Mouse (Mus musculus) layer of hippocampus, adult 2 months (tissue): Measurements from ENCODE around the gene Cacng2. TPM values are rescaled to one million over a fixed set of nuclear protein-coding genes. Genes with fewer than 3 reads are reported as not detected.
"Not testable (repeated sequence)": the region's sequence is repeated elsewhere in the genome, so short reads cannot be mapped to it uniquely, and the experiment has no call there.

Experiments
- DNase-seq, 2 experiments: peaks; one replicate each; pipeline ENCODE4 v3.0.0; 2022; ENCODE audit warnings: low spot score in 2 of 2
- H3K27ac ChIP-seq: fragments of 200-600 bp; 2 replicates; pipeline ENCODE4 v1.8.1; 2022
- H3K4me3 ChIP-seq: fragments of 200-600 bp; 2 replicates; pipeline ENCODE4 v1.8.1; 2022; ENCODE audit warnings: mild to moderate bottlenecking
- CTCF ChIP-seq: fragments of 200-600 bp; conservative IDR thresholded peaks from 2 replicates; pipeline ENCODE4 v1.8.1; 2022; ENCODE audit warnings: antibody characterized with exemption, mild to moderate bottlenecking, moderate library complexity
- total RNA-seq, 2 experiments: library from RNA; stranded (reverse); gene quantifications; 2 replicates each; pipeline ENCODE4 v1.2.3; 2021

Cacng2 gene
- total RNA-seq, 2 experiments from 2014 or later = 36.0 to 36.8 TPM

DNA sequence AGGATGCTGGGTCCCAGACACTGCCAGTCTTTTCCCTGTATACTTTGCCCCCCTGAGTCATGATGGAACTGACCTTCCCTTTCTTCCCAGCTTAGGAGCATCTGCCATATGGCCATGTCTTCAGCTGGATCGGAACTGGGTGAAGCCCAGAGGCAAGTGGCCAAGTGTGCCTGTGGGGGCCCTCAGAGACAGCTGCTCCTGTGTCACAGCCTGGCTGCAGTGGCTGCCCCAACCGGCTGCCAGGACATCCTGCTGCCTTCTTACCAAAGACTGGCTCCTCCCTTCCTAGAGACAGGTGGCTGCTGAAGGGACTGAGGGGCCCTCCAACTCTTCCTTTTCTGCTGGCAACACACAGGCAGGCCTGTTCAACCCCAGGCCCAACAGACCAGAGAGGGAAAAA is 83.2 kb downstream of the Cacng2 start:
- Histone ChIP-seq H3K27ac (no peak overlapping the region), H3K4me3 (no peak overlapping the region)
- DNase-seq = no peak
- TF ChIP-seq CTCF = no peak

DNA sequence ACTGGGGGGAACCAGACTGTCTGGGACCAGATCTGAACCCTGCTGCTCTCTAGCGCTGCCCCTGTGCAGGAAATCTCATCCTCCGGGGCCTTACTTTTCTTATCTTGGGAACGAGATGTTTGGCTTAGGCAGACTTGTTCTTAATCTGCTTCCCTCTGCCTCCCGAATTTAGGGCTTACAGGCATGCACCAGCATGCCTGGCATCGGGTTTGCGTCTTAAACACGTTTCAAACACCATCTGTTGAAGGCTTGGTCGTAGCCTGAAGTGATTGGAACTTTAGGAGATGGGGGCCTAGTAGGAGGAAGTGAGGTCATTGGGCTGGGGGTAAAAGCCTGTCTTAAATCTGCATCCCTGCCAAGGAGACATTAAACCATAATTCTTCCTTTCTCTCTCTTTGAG is 89.9 kb downstream of the Cacng2 start:
- DNase-seq = no peak
- no peak for TF ChIP-seq CTCF
- no peak overlapping the region for H3K4me3 ChIP-seq
- H3K27ac ChIP-seq = no peak overlapping the region

DNA sequence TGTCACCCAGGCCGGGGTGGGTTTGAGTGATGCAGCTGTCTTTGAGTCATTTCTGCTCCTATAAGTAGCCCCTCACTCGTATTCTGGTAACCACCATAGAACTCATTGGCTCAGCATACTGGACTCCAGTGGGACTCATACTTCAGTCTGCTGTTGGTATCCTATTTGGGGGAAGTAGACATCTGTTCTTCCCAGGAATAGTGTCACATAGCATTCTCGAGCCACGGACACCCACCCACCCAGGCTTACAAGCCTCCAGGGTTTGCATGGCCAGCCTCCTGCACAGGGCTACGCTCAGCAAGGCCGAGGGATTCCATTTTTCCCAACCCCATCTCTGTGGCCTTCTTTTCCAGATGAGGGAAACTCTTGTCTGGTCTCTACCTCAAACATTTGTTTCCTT is 93.3 kb downstream of the Cacng2 start:
- Histone ChIP-seq H3K27ac (no peak overlapping the region), H3K4me3 (no peak overlapping the region)
- no peak for DNase-seq
- no peak for TF ChIP-seq CTCF

DNA sequence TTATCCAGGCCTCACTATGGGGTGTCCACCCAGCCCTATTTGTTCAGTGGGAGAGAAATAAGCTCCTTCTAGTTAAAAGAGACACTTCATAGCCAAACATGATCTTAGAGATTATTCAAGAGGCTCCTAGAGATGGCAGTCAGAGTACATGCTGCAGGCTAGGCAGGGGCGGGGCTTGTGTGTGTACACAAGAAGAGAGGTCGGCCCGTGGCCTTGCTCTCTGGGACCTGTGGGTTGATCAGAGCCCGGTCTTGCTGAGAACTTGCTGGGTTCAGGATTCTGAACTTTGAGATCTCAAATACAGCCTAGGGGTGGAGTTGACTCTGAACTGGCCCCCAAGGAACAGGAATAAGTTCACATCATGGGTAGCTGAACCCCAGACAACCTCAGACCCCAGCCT is 95.6 kb downstream of the Cacng2 start:
- Histone ChIP-seq H3K27ac (no peak overlapping the region), H3K4me3 (no peak overlapping the region)
- TF ChIP-seq CTCF = no peak
- no peak for DNase-seq

DNA sequence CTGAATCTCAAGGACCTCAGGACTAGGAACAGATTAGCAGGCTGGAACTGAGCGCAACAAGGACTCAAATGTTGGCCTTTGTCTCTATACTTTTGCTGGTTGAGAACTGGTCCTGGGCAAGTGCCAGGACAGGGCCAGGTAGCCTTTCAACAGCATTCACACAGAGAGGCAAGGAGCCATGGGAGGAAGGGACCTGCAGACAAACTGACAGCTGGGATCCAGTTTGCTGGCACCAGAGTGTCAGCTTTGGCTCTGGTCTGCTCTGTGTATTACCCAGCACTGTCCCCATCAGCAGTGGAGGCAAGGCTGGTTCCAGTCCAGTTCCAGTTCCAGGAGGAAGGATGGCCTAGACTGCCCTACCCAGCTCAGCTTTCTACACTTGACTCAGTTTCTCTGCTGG is 105.8 kb downstream of the Cacng2 start:
- Histone ChIP-seq H3K27ac (no peak overlapping the region), H3K4me3 (no peak overlapping the region)
- TF ChIP-seq CTCF = no peak
- no peak for DNase-seq

DNA sequence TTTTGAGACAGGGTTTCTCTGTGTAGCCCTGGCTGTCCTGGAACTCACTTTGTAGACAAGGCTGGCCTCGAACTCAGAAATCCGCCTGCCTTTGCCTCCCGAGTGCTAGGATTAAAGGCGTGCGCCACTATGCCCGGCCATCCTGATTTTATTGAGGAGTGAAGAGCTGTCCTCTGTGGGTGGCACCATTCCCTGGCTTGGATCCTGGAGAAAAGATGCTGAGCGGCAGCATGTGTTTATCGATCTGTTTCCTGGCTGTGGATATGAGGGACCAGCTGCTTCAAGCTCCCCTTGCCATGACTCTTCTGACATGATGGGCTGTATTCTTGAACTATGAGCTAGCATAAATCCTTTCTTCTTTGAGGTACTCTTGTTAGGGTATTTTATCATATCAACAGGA is 111.6 kb downstream of the Cacng2 start:
- not testable (repeated sequence) for DNase-seq, H3K27ac ChIP-seq, H3K4me3 ChIP-seq

DNA sequence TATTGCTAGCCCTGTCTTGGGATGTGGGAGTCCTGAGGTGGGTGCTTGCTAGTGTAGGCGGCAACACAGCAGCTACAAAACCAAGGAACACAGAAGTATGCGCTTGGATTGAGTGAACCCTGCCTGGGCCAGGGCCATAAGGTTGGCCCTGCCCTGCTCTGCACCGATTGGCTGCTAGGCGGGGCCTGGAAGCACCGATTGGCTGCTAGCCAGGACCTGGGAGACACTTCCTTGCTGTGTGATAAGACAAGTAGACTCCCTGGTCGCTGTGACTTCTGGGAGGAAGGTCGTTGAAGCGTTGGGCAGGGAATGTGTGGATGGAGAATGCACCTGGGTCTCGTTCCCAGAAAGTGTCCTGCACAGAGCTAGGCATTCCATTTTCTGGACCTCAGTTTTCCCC is 115.9 kb downstream of the Cacng2 start:
- Histone ChIP-seq H3K27ac (no peak overlapping the region), H3K4me3 (no peak overlapping the region)
- DNase-seq = no peak
- no peak for TF ChIP-seq CTCF

DNA sequence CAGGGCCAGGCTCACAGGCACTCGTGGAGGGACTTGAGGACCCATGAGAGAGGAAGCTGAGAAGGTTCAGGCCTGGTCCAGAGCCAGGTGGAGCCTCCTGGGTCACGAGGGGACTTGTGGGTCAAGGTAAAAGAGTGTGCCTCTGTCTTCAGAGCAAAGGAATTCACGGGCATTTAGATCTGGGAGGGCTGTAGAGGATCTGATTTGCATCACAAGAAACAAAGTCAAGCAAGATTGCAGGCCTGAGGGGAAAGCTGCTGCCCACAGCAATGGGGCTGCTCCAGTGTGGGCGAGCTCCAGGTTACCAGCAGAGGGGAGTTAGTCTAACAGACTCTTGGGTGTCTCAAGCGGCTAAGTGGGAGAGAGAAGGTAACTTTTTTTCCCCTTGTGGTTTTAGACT is 118.4 kb downstream of the Cacng2 start:
- Histone ChIP-seq H3K4me3 (no peak overlapping the region), H3K27ac (no peak overlapping the region)
- no peak for DNase-seq
- no peak for TF ChIP-seq CTCF

DNA sequence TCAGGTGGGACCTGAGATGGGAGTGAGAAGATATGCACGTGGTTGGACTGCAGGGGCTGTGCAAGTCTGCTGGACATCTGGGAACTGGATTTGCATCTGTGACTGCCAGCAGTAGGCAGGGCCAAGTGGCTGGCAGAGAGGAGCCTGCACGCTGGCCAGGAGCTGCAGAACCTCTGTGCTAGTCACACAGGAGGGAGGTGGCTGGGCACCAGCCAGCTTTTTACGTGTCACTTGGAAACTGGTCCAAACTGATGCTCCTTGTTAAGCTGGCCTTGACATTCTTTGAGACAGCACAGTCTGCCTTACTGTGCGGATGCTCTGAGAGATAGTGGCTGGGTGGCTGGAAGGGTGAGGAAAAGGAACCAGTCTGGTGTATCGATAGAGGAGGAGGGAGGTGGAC is 131.3 kb downstream of the Cacng2 start:
- no peak for TF ChIP-seq CTCF
- no peak for DNase-seq
- no peak overlapping the region for H3K27ac ChIP-seq

DNA sequence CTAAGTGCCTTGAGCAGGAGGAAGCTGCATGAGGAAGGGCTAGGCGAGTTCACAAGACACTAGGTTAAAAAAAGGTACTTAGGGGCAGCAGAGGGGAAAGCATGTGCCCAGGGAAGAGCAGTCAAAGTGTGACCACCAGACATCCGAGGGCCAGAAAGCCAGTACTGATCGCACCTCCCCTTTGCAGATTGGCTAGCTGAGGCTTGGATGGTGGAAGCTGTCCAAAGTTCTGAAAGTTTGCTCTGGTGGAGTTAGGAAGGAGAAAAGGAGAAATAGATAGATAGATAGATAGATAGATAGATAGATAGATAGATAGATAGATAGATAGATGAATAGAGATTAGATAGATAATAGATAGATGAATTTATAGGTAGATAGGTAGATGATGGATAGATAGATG is 136.4 kb downstream of the Cacng2 start:
- no peak for DNase-seq
- H3K4me3 ChIP-seq = no peak overlapping the region
- no peak overlapping the region for H3K27ac ChIP-seq
- TF ChIP-seq CTCF = no peak

More for the DNA sequence above, 131.3 kb downstream of the Cacng2 start:
- no peak overlapping the region for H3K4me3 ChIP-seq

DNA sequence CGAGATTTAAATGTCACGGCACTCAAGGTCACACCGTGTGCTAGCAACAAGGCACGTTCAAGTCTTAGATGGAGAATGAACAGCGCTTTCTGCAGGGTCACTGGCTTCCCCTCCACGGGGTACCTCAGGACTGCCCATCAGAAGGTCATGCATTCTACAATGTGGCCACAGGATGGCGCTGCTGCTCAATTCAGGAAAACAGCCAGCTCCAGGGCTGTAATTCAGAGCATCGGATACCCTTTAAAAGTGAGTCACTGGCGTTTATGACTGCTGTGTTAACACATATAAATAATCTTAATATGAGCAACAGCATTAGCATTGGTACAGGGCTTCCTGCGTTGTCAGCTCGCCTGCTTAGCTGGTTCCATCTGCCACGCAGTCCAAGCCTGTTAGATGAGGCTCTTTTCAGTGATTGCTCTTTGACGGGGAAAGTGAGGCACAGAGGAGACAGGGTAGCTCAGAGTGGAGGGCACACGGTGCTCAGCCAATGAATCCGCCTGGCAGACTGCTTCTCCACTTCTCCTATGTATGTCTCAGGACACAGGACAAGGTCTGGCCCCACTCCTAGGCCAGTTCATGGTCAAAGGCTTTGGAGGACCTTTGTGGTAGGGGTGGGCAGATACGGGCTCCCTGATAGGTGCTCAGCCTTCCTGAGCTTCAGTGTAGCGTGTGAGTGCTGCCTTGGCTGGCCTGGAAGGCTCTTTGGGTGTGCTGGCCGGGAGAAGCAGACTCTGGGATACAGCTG is 137.5 kb downstream of the Cacng2 start:
- peak; percentile 73 to 89 for DNase-seq
- TF ChIP-seq CTCF = peak; percentile 97

DNA sequence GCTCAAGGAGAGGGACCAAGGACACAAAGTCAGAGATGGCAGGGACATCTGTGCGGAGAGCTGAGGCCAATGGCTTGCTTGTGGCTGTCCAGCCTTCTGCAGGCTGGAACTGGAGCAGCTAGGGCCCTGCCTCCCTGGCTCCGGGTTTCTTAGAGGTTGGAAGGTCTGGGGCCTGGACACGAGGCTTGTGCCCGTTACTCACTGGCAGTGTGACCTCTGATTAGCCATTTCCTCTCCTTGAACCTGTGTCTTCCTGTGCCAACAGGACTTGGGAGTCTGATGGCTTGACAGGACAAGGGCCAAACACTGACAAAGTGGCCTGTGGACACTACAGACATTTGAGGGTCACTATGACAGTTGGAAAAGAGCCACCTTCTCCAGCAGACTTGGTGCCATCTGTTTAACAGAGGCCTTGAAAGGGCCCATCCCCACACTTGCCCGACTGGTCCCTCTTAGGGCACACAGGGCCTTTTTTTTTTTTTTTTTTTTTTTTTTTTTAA is 138.6 kb downstream of the Cacng2 start:
- DNase-seq = no peak
- no peak for TF ChIP-seq CTCF
- Histone ChIP-seq H3K4me3 (no peak overlapping the region), H3K27ac (no peak overlapping the region)

More for the DNA sequence above, 137.5 kb downstream of the Cacng2 start:
- 0 out of 2 replicates have a peak overlapping the region, but pooled peaks have one; percentile 52 for H3K27ac ChIP-seq
- H3K4me3 ChIP-seq = no peak overlapping the region

DNA sequence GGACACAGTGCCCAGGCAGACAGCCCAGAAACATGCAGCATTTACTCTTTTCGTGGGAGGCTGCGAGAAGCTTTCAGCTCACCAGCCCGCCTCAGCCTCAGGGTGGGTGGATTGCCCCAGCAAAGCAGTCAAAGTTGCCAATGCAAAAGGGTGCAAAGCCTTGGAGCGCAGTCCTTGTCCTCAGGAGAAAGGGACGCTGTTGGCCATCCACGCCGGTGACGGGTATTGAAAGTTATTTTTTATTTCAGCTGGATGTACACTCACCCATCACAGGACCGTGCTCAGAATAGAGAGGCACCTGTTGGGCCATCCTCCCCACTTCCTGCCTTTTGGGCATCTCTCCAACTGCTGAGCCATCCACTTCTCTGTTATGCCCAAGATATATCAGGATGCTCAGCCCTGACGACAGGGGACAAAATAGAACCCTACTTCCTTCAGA is 140.4 kb downstream of the Cacng2 start:
- Histone ChIP-seq H3K27ac (no peak overlapping the region), H3K4me3 (no peak overlapping the region)
- no peak for TF ChIP-seq CTCF
- no peak for DNase-seq

DNA sequence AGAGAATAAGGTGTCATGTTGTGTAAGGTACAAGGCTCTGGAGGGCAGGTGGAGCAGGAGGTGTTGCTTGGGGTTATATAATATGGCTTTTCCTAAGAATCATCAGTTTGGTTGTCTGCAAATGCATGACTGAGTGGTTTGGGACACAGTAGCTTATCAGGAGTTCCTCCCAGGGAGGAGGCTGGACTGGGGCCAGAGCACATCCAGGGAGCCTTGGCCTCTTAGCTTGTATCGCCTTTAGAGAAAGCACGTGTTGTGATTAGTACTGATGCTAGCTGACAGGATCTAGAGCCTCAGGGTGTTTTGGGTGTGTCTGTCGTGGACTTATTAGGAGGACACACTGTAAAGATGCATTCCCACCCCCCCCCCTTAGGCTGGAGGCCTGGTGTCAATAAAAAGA is 142.2 kb downstream of the Cacng2 start:
- TF ChIP-seq CTCF = no peak
- DNase-seq = no peak
- H3K4me3 ChIP-seq = no peak overlapping the region
- H3K27ac ChIP-seq = no peak overlapping the region
